Mouse (Mus musculus) forebrain, embryonic 16.5 days (tissue): ENCODE results near the gene Ppil1. TPM values are rescaled to one million over a fixed set of nuclear protein-coding genes. Genes with fewer than 3 reads are reported as not detected.

Source experiments
- ATAC-seq: fragments of 200-750 bp; cut with Nextera tagmentation; 2 replicates; pipeline ENCODE4 v1.8.0; 2017; ENCODE audit warnings: mild to moderate bottlenecking, moderate library complexity
- H3K27ac ChIP-seq: fragments of 300-500 bp; sonication (generic); 2 replicates; pipeline ENCODE4 v1.5.1; 2014; ENCODE audit warnings: low read length, control low read depth
- H3K27me3 ChIP-seq: fragments of 300-500 bp; sonication (generic); replicated peaks from 2 replicates; pipeline ENCODE4 v1.6.1; 2014; ENCODE audit warnings: low read length; ENCODE audit not compliant: control insufficient read depth, insufficient read depth
- H3K36me3 ChIP-seq: fragments of 300-500 bp; sonication (generic); 2 replicates; pipeline ENCODE4 v1.6.1; 2014; ENCODE audit not compliant: control insufficient read depth, insufficient read depth
- H3K4me1 ChIP-seq: fragments of 300-500 bp; sonication (generic); replicated peaks from 2 replicates; pipeline ENCODE4 v1.6.1; 2014; ENCODE audit warnings: low read length; ENCODE audit not compliant: control insufficient read depth, insufficient read depth
- H3K4me2 ChIP-seq: fragments of 300-500 bp; sonication (generic); 2 replicates; pipeline ENCODE4 v1.6.1; 2014; ENCODE audit warnings: mild to moderate bottlenecking, low read length, control low read depth
- H3K4me3 ChIP-seq: fragments of 300-500 bp; sonication (generic); replicated peaks from 2 replicates; pipeline ENCODE4 v1.5.1; 2014; ENCODE audit warnings: mild to moderate bottlenecking, low read length, control low read depth
- H3K9ac ChIP-seq: fragments of 300-500 bp; sonication (generic); replicated peaks from 2 replicates; pipeline ENCODE4 v1.6.1; 2014; ENCODE audit warnings: low read depth, low read length, control low read depth
- H3K9me3 ChIP-seq: fragments of 300-500 bp; sonication (generic); 2 replicates; pipeline ENCODE4 v1.6.1; 2016; ENCODE audit warnings: low read length; ENCODE audit not compliant: control insufficient read depth
- WGBS: fragments of 180-500 bp; shearing (Covaris S2); extraction: QIAGEN DNeasy Blood & Tissue Kit; methylation state at CpG from one replicate; pipeline ENCODE4 v1.1.7; 2014; 5-methylcytosine and 5-hydroxymethylcytosine counted together
- polyA plus RNA-seq: library from polyadenylated mRNA; unstranded; fragments of >200 nt; fragmentation: Nextera tagmentation; extraction: Ambion mirVana; gene quantifications from 2 replicates; pipeline ENCODE4 v1.2.1, GENCODE M21; 2015

The Ppil1 gene
- polyA plus RNA-seq, 1 experiment from 2014 or later, result 125 TPM

- Histone ChIP-seq H3K9me3 (no peaks in the 10 kb centered on the region), H3K9ac (no peak overlapping the region), H3K4me2 (no peak overlapping the region), H3K27ac (no peak overlapping the region), H3K27me3 (no peaks in the 10 kb centered on the region), H3K4me1 (no peaks in the 10 kb centered on the region), H3K36me3 (no peaks in the 10 kb centered on the region), H3K4me3 (no peak overlapping the region)
- WGBS, result 83% methylated on average over 7 of the region's 7 CpGs
- no peak for ATAC-seq
These were observed 57.9 kb downstream of the Ppil1 start for GRCm38 (mm10) chr17:29206052-29206451.

GRCm38 (mm10) chr17:29202604-29203003, 61.4 kb downstream of the Ppil1 start:
- Histone ChIP-seq H3K4me3 (no peak overlapping the region), H3K9ac (no peak overlapping the region), H3K4me1 (peaks cover 10% of the 10 kb centered on the region), H3K4me2 (no peak overlapping the region), H3K27ac (no peak overlapping the region), H3K9me3 (no peaks in the 10 kb centered on the region), H3K36me3 (no peaks in the 10 kb centered on the region), H3K27me3 (no peaks in the 10 kb centered on the region)
- no peak for ATAC-seq
- 90% methylated on average over 6 of the region's 6 CpGs for WGBS

Other genes starting within 250 kb of the Ppil1 start
- gene Srsf3, start 231.6 kb downstream of the Ppil1 start, polyA plus RNA-seq, result 571 and 653 TPM in 2 replicates
- gene Cdkn1a, start 173.2 kb downstream of the Ppil1 start, polyA plus RNA-seq, result 37.9 and 52.0 TPM in 2 replicates
- gene Rab44, start 150.0 kb downstream of the Ppil1 start, polyA plus RNA-seq, result not detected in 2 replicates
- gene Cpne5, start 26.0 kb downstream of the Ppil1 start, polyA plus RNA-seq, result 25.0 and 35.5 TPM in 2 replicates
- gene BC004004, start 4.6 kb upstream of the Ppil1 start, polyA plus RNA-seq, result 102 and 108 TPM in 2 replicates
- 1.2 and 2.0 TPM in 2 replicates for gene Pi16, start 53.5 kb upstream of the Ppil1 start, polyA plus RNA-seq
- gene Mtch1, start 83.7 kb upstream of the Ppil1 start, polyA plus RNA-seq, result 417 and 434 TPM in 2 replicates
- 5.5 and 9.7 TPM in 2 replicates for gene Fgd2, start 96.7 kb upstream of the Ppil1 start, polyA plus RNA-seq
- 11.4 and 11.8 TPM in 2 replicates for gene Pim1, start 226.6 kb upstream of the Ppil1 start, polyA plus RNA-seq